Mouse (Mus musculus): ENCODE results near the gene Chst11.

GRCm38 (mm10) chr10:83064796-83065195 lies 79.5 kb downstream of the Chst11 start:
- no peak for TF ChIP-seq CTCF (IDR thresholded peaks at IDR 0.05)
- TF ChIP-seq EP300 (IDR thresholded peaks at IDR 0.05), result no peak

Data from lung, postnatal 0 days (tissue).